28 mouse cellular contexts compared by ENCODE assay signal in the genomic region with DNA sequence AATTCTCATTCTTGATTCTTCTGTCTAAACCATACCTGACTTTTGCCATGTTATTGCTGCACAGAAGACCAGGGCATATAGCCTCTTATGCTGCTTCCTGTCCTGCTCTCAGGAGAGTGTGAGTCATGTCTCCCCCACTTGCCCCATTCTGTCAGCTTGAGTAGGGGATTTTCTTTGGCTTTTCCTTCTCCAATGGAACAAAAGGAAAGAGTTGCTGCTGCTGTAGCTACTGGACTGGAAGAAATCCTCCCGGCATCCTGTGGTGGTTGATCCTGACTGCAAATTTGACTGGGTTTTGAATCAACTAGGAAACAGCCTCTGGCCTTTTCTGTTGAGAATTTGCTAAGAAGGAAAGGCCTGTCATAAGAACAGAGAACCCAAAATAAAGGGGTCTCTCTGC.
DNase-seq lines count a peak whose midpoint lies in the region; ATAC-seq and TF ChIP-seq lines count a peak whose summit lies in the region.
"Had no signal": no experiment of that assay in that cellular context is flagged by ENCODE, and none has a peak within 500 bp of the region (broad histone marks: within the 10 kb centered on the region; RNA-seq: fewer than 3 reads in every experiment).

No protein-coding gene starts in this region.

- no peak overlapping the region for H3K9ac ChIP-seq in midbrain, postnatal 0 days (replicated peaks; ENCODE audit: low read length, poor library complexity, severe bottlenecking)
- H3K9ac ChIP-seq: embryonic facial prominence, embryonic 12.5 days; forebrain, embryonic 15.5 days; heart, embryonic 13.5 days; hindbrain, embryonic 14.5 days; limb, embryonic 13.5 days; lung, embryonic 15.5 days; midbrain, embryonic 15.5 days had no signal

- H3K4me1 ChIP-seq in midbrain, postnatal 0 days (ENCODE audit: insufficient read depth, low read length): no peaks in the 10 kb centered on the region
- H3K4me1 ChIP-seq in limb, embryonic 10.5 days: no peaks in the 10 kb centered on the region
- H3K4me1 ChIP-seq: embryonic facial prominence, embryonic 12.5 days; heart, embryonic 13.5 days; limb, embryonic 13.5 days; lung, embryonic 15.5 days; midbrain, embryonic 15.5 days had no signal

- H3K4me3 ChIP-seq in midbrain, postnatal 0 days (ENCODE audit: low read depth, low read length): no peak overlapping the region
- H3K4me3 ChIP-seq in limb, embryonic 10.5 days: no peak overlapping the region
- H3K4me3 ChIP-seq: embryonic facial prominence, embryonic 12.5 days; forebrain, embryonic 10.5 days; forebrain, embryonic 15.5 days; gastrocnemius, adult 2 months; heart, embryonic 13.5 days; limb, embryonic 13.5 days; lung, embryonic 15.5 days; midbrain, embryonic 10.5 days; midbrain, embryonic 15.5 days had no signal

- no peak for TF ChIP-seq CTCF in midbrain, postnatal 0 days (IDR thresholded peaks at IDR 0.05)

- no peak for ATAC-seq in midbrain, postnatal 0 days (ENCODE audit: low FRiP score)
- ATAC-seq: forebrain, embryonic 15.5 days; intestine, postnatal 0 days; midbrain, embryonic 15.5 days had no signal

- no peaks in the 10 kb centered on the region for H3K36me3 ChIP-seq in midbrain, postnatal 0 days (ENCODE audit: insufficient read depth, low read length)
- no peaks in the 10 kb centered on the region for H3K36me3 ChIP-seq in limb, embryonic 10.5 days
- H3K36me3 ChIP-seq: embryonic facial prominence, embryonic 12.5 days; forebrain, embryonic 10.5 days; forebrain, embryonic 15.5 days; heart, embryonic 13.5 days; limb, embryonic 13.5 days; lung, embryonic 15.5 days; midbrain, embryonic 10.5 days; midbrain, embryonic 15.5 days had no signal

- 18% methylated on average over 1 of the region's 1 CpGs for WGBS in midbrain, postnatal 0 days
- 79% methylated on average over 1 of the region's 1 CpGs for WGBS in limb, embryonic 10.5 days

- peak; percentile 53 for DNase-seq in cerebellum, adult 9-10 months
- DNase-seq in cerebellum, adult 8-10 months: no peak
- DNase-seq in 3T3-L1 (ENCODE audit: low read depth, low spot score): peak; percentile 6
- peak; percentile 10 for DNase-seq in NIH3T3 (ENCODE audit: low read depth)
- DNase-seq in cerebellum, postnatal 14 days: peak; percentile 22 to 44
- no peak for DNase-seq in midbrain, postnatal 0 days (ENCODE audit: low spot score)
- no peak for DNase-seq in limb, embryonic 10.5 days (ENCODE audit: low spot score)
- DNase-seq: adrenal gland, postnatal 14 days; B cell, adult 2 months; gastrocnemius, adult 2 months; gastrocnemius, postnatal 36 days; heart, postnatal 10 days; kidney, adult 9 months; kidney, postnatal 10 days; layer of hippocampus, adult 9-11 months; right cerebral cortex, postnatal 14 days; thymus, postnatal 25 days had no signal

- H3K4me2 ChIP-seq in midbrain, postnatal 0 days (ENCODE audit: low read depth, low read length, poor library complexity, severe bottlenecking): no peak overlapping the region
- H3K4me2 ChIP-seq: embryonic facial prominence, embryonic 12.5 days; forebrain, embryonic 15.5 days; heart, embryonic 13.5 days; hindbrain, embryonic 14.5 days; limb, embryonic 13.5 days; liver, embryonic 11.5 days; lung, embryonic 15.5 days; midbrain, embryonic 15.5 days had no signal

- H3K27ac ChIP-seq in midbrain, postnatal 0 days (ENCODE audit: low read depth, low read length): no peak overlapping the region
- H3K27ac ChIP-seq in limb, embryonic 10.5 days: no peak overlapping the region
- H3K27ac ChIP-seq: embryonic facial prominence, embryonic 12.5 days; forebrain, embryonic 10.5 days; forebrain, embryonic 15.5 days; gastrocnemius, adult 2 months; heart, embryonic 13.5 days; hindbrain, embryonic 14.5 days; limb, embryonic 13.5 days; lung, embryonic 15.5 days; midbrain, embryonic 10.5 days; midbrain, embryonic 15.5 days had no signal

- no peaks in the 10 kb centered on the region for H3K9me3 ChIP-seq in midbrain, postnatal 0 days (ENCODE audit: low read length)
- no peaks in the 10 kb centered on the region for H3K9me3 ChIP-seq in limb, embryonic 10.5 days (replicated peaks)
- H3K9me3 ChIP-seq: embryonic facial prominence, embryonic 12.5 days; forebrain, embryonic 10.5 days; forebrain, embryonic 15.5 days; heart, embryonic 13.5 days; limb, embryonic 13.5 days; lung, embryonic 15.5 days; midbrain, embryonic 10.5 days; midbrain, embryonic 15.5 days had no signal

- no peaks in the 10 kb centered on the region for H3K27me3 ChIP-seq in midbrain, postnatal 0 days (ENCODE audit: insufficient read depth, low read length)
- H3K27me3 ChIP-seq in limb, embryonic 10.5 days (ENCODE audit: low read depth, poor library complexity, severe bottlenecking): no peaks in the 10 kb centered on the region
- H3K27me3 ChIP-seq: embryonic facial prominence, embryonic 12.5 days; forebrain, embryonic 15.5 days; heart, embryonic 13.5 days; limb, embryonic 13.5 days; lung, embryonic 15.5 days; midbrain, embryonic 15.5 days had no signal

Comparison
In these comparisons a context has a peak if more than half of its experiments do, and no peak if none do; other contexts are left out.
1. DNase-seq: peak in cerebellum, adult 9-10 months (single experiment), 3T3-L1 (single experiment), NIH3T3 (single experiment) and cerebellum, postnatal 14 days (2 of 2); none in cerebellum, adult 8-10 months (single experiment), midbrain, postnatal 0 days (single experiment) and limb, embryonic 10.5 days (single experiment).